In genomic region chr6:72940493-72940892, GRCm38 (mm10) we compare ENCODE assay signal across 8 mouse cellular contexts. TPM values are rescaled to one million over a fixed set of nuclear protein-coding genes. Genes with fewer than 3 reads are reported as not detected.
A peak's percentile ranks its signal among the peaks of the same experiment; 100 is the strongest.
DNase-seq lines count a peak whose midpoint lies in the region; ATAC-seq lines count a peak whose summit lies in the region.

No protein-coding gene starts in this region.

- no peaks in the 10 kb centered on the region for H3K27me3 ChIP-seq in heart, embryonic 12.5 days (replicated peaks)
- H3K27me3 ChIP-seq in embryonic facial prominence, embryonic 10.5 days (replicated peaks; ENCODE audit: low read depth, poor library complexity, severe bottlenecking) = no peaks in the 10 kb centered on the region
- no peaks in the 10 kb centered on the region for H3K27me3 ChIP-seq in hindbrain, embryonic 11.5 days (ENCODE audit: control insufficient read depth, insufficient read depth, low read length)

- DNase-seq in heart, adult 18-20 months = peak; percentile 60 to 86
- peak; percentile 79 for DNase-seq in adrenal gland, postnatal 14 days
- DNase-seq in embryonic facial prominence, embryonic 10.5 days (ENCODE audit: low spot score) = peak; percentile 56
- DNase-seq in hindbrain, embryonic 11.5 days (ENCODE audit: low spot score) = peak; percentile 77
- peak; percentile 79 to 81 for DNase-seq in layer of hippocampus, postnatal 10 days (ENCODE audit: low spot score in 2 of 2)
- peak; percentile 66 for DNase-seq in mesoderm, embryonic 11.5 days (ENCODE audit: low read depth, low spot score)
- DNase-seq in right cerebral cortex, postnatal 4 days = peak; percentile 72

- H3K4me2 ChIP-seq in heart, embryonic 12.5 days = no peak overlapping the region
- no peak overlapping the region for H3K4me2 ChIP-seq in hindbrain, embryonic 11.5 days (replicated peaks; ENCODE audit: low read depth, low read length)

- WGBS in heart, embryonic 12.5 days = 4% methylated on average over 3 of the region's 3 CpGs
- WGBS in embryonic facial prominence, embryonic 10.5 days = 8% methylated on average over 3 of the region's 3 CpGs
- 9% methylated on average over 3 of the region's 3 CpGs for WGBS in hindbrain, embryonic 11.5 days

- H3K4me1 ChIP-seq in heart, embryonic 12.5 days (replicated peaks) = no peaks in the 10 kb centered on the region
- peaks cover 4% of the 10 kb centered on the region; the same call in 1 of the 2 replicates for H3K4me1 ChIP-seq in embryonic facial prominence, embryonic 10.5 days
- H3K4me1 ChIP-seq in hindbrain, embryonic 11.5 days (replicated peaks; ENCODE audit: control insufficient read depth, insufficient read depth, low read length) = no peaks in the 10 kb centered on the region

- no peak overlapping the region for H3K4me3 ChIP-seq in heart, embryonic 12.5 days
- H3K4me3 ChIP-seq in embryonic facial prominence, embryonic 10.5 days = no peak overlapping the region
- H3K4me3 ChIP-seq in hindbrain, embryonic 11.5 days (ENCODE audit: low read depth, low read length) = no peak overlapping the region

- H3K36me3 ChIP-seq in heart, embryonic 12.5 days = no peaks in the 10 kb centered on the region
- no peaks in the 10 kb centered on the region for H3K36me3 ChIP-seq in embryonic facial prominence, embryonic 10.5 days (replicated peaks)
- no peaks in the 10 kb centered on the region for H3K36me3 ChIP-seq in hindbrain, embryonic 11.5 days (ENCODE audit: control insufficient read depth, insufficient read depth, low read length)

- H3K27ac ChIP-seq in heart, embryonic 12.5 days (ENCODE audit: poor library complexity, severe bottlenecking) = no peak overlapping the region
- H3K27ac ChIP-seq in embryonic facial prominence, embryonic 10.5 days (replicated peaks) = no peak overlapping the region
- no peak overlapping the region for H3K27ac ChIP-seq in hindbrain, embryonic 11.5 days (ENCODE audit: low read depth, low read length)

- H3K9ac ChIP-seq in heart, embryonic 12.5 days = no peak overlapping the region
- H3K9ac ChIP-seq in hindbrain, embryonic 11.5 days (ENCODE audit: low read depth, low read length) = no peak overlapping the region

- H3K9me3 ChIP-seq in heart, embryonic 12.5 days (replicated peaks) = no peaks in the 10 kb centered on the region; the same call in 1 of the 2 replicates
- H3K9me3 ChIP-seq in embryonic facial prominence, embryonic 10.5 days = no peaks in the 10 kb centered on the region
- H3K9me3 ChIP-seq in hindbrain, embryonic 11.5 days (ENCODE audit: control insufficient read depth, low read length) = no peaks in the 10 kb centered on the region

- ATAC-seq in heart, embryonic 12.5 days (ENCODE audit: insufficient number of reproducible peaks, low FRiP score) = no peak
- ATAC-seq in hindbrain, embryonic 11.5 days (ENCODE audit: low FRiP score) = no peak

RNA-seq across cellular contexts. Expression of gene Tmsb10, which starts 18.1 kb away (rescaled TPM):
- total RNA-seq in heart, adult 18-20 months (2021) = 100 to 1,000 TPM in 1 of 2 experiments, 10 to 100 TPM in 1; 99.1 to 111 TPM
- polyA plus RNA-seq in heart, embryonic 12.5 days (2016; fragmentation: Nextera tagmentation; extraction: Ambion mirVana) = 2,303 and 2,375 TPM in 2 replicates
- total RNA-seq in adrenal gland, postnatal 14 days (2021) = 355 and 495 TPM in 2 replicates
- polyA plus RNA-seq in embryonic facial prominence, embryonic 10.5 days (2016; fragmentation: Nextera tagmentation; extraction: Ambion mirVana) = 3,167 and 3,450 TPM in 2 replicates
- polyA plus RNA-seq in hindbrain, embryonic 11.5 days (2014; fragmentation: Nextera tagmentation; extraction: Ambion mirVana) = 3,882 and 4,064 TPM in 2 replicates
- 1,000 to 10,000 TPM; 1,683 to 1,895 TPM for total RNA-seq in layer of hippocampus, postnatal 10 days (2021)

RNA-seq across cellular contexts. Expression of gene Kcmf1, which starts 40.7 kb away (rescaled TPM):
- total RNA-seq in heart, adult 18-20 months (2021) = 100 to 1,000 TPM in 1 of 2 experiments, 10 to 100 TPM in 1; 97.7 to 104 TPM
- polyA plus RNA-seq in heart, embryonic 12.5 days (2016; fragmentation: Nextera tagmentation; extraction: Ambion mirVana) = 46.2 and 50.8 TPM in 2 replicates
- total RNA-seq in adrenal gland, postnatal 14 days (2021) = 86.8 and 97.9 TPM in 2 replicates
- polyA plus RNA-seq in embryonic facial prominence, embryonic 10.5 days (2016; fragmentation: Nextera tagmentation; extraction: Ambion mirVana) = 32.3 and 37.5 TPM in 2 replicates
- 35.3 and 45.9 TPM in 2 replicates for polyA plus RNA-seq in hindbrain, embryonic 11.5 days (2014; fragmentation: Nextera tagmentation; extraction: Ambion mirVana)
- 10 to 100 TPM; 63.3 to 65.6 TPM for total RNA-seq in layer of hippocampus, postnatal 10 days (2021)
